Mouse (Mus musculus) central nervous system, embryonic 11.5 days (tissue): ENCODE results near the gene Tenm3. TPM values are rescaled to one million over a fixed set of nuclear protein-coding genes. Genes with fewer than 3 reads are reported as not detected.

ENCODE experiments used
- polyA plus RNA-seq: library from polyadenylated mRNA; depleted of rRNA; stranded (reverse); fragments of >200 nt; gene quantifications from 2 replicates; pipeline ENCODE4 v1.2.3, GENCODE M21; 2012; rRNA removed

Tenm3 gene
- polyA plus RNA-seq = 35.3 and 39.4 TPM in 2 replicates

GRCm38 (mm10) chr8:48843931-48844285 is at the start of gene Tenm3:
Tenm3 (minus strand) TSS chr8:48843951.

